Mouse (Mus musculus) lung, postnatal 14 days (tissue): ENCODE data around the gene Eef1akmt2.

ENCODE experiments used
- DNase-seq: peaks from one replicate; pipeline ENCODE4 v3.0.0; 2021

Eef1akmt2 gene

DNA sequence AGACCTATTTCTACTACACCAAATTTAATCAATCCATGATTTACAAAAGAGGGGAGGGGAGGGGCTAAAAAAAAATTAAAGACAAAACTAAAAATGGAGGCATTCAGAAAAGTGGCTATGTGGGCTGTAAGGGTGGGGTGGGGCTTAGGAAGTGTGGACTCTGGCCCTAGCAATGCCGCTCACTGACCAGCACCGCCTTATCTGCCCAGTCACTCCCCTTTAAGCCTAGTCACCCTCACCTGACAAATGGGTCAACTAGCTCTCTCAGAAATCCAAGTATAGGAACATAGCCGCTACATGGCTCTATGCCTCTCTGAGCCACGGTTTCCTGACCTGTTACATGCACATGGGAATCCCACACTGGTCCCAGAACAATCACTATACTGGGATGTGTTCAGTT is 65.5 kb downstream of the Eef1akmt2 start:
- DNase-seq: no peak

DNA sequence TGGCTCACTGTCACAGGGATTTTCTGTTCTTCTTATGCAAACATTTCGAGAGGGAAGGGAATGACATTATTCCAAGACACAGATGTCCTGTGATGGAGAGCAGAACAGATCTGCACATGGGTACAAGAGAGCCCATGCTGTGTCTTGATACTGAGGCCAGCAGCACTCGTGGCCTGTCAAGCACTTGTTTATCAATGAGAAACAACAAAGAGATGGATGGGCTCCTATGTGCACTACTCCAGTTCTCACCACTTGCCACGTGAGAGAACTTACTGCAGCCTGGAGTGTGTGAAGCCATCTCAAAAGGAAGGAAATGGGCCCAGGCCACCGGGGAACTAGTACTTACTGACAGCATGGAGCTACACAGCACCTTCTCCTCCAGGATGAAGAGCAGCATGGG is 66.0 kb downstream of the Eef1akmt2 start:
- no peak for DNase-seq

DNA sequence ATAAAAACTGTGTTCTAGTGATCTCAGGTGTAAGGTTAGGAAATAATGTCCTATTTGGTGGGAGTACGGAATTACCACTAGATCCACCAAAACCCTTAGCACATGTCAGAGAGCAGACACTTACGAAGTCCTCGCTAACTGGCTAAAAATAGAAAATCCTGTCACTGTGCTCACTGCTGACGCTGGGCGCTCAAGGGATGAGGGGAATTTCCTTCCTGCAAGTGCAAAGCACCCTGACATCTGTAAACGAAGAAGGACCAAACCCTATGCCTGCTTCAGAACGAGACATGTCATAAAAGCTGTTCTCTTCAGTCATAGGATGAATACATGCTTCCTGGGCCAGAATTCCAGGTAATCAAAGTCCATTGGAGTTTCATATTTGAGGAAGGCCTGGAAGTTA is 66.5 kb downstream of the Eef1akmt2 start:
- no peak for DNase-seq

DNA sequence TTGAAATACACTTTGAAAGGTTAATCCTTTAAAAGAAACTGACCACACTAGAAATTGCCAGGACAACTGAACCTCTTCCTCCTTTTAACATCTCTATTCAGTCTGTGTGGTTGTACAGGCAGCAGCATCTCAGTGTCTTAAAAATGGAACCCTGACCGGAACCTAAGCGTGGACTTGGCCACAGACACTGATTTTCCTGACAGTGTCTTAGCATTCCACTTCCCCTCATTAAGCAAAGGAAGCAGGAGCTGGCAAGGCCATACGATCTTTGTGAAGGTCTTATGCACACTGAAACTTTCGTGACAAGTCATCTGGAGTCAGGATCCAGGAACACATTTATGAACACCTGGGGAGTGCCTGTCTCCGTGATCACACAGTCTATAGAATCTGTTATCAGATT is 68.4 kb downstream of the Eef1akmt2 start:
- DNase-seq: no peak

DNA sequence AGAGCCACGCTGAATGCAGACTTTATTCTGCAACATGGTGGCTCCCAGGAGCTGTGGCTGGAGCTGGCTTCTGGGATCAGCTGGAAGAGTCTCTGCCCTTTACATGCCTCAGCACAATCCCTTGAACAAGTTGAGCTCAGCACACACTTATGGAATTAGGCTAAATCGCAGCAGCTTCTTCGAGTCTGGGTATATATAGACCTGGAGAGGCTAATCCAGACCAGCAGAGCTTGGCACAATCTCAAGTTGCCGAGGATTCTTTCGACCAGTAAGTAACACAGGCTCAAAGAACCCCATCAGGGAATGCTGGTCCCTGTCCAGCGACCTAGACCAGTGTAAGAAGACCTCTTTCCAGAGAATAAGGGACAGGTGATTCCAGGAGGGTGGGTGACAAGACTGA is 70.6 kb downstream of the Eef1akmt2 start:
- no peak for DNase-seq

DNA sequence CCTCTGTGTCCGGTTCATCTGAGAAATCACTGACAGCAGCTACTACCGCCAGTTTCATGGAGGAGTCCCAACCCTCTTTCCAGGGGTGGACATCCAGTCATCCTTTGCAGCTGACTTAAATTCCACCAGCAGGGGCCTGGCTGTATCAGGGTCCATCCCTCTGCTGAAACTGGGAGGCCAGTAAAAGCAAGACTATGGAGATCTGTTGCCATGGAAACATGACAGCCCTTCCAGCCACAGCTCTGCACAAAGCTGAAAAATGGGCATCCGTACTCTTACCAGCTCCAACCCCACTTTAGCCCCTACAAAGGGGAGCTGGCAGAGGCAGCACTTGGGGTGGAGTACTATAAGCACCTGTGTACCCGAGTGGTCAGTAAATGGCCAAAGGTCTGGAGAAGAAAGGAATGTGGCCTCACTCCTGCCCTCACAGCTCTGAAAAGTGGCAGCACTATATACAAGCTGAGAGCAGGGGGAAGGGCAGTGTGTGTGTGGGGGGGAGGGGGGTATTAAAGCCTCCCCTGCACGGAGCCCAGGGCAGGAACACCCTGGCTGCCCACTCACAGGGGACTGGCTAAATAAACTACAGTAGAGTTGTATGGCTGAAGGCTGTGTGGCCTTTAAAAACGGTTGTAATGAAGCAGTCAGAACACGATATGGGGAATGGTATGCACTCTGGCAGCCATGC is 71.2 kb downstream of the Eef1akmt2 start:
- DNase-seq: no peak

DNA sequence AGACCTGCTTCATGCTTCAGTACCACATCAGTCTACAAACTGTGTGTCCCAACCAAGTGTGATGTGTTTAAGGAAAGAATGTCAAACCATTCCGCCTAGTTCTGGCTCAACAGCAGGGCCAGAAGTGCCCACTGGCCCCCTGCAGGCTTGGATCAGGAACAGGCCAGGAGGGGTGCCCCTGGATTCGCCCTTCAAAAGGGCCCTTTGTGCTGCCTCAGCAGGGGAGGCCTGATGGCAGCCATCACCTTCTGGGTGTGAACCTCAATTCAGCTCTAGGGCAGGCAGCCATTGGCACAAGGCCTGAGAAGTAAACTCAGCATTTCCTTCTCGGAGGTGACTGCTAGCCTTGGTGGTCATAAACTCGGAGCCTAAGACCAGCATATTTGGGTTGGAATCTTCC is 71.9 kb downstream of the Eef1akmt2 start:
- DNase-seq: no peak

DNA sequence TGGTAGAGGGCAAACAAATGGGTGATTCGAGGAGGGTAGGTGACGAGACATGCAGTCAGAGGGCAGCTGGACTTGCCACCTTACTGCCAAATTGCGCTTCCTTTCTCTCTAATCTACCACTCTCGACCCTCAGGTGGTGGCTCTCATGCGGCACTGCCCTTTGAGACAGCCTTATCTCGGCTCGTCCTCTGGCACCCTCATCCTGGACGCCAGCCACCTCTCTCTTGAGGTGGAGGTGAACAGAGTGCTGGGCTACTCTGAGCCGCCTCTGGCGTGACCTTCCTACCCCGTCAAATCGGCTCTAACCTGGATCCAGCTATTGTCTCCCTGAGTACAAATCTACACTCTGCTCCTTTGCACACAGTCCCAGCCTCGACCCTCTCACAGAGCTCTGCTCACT is 73.8 kb downstream of the Eef1akmt2 start:
- no peak for DNase-seq

DNA sequence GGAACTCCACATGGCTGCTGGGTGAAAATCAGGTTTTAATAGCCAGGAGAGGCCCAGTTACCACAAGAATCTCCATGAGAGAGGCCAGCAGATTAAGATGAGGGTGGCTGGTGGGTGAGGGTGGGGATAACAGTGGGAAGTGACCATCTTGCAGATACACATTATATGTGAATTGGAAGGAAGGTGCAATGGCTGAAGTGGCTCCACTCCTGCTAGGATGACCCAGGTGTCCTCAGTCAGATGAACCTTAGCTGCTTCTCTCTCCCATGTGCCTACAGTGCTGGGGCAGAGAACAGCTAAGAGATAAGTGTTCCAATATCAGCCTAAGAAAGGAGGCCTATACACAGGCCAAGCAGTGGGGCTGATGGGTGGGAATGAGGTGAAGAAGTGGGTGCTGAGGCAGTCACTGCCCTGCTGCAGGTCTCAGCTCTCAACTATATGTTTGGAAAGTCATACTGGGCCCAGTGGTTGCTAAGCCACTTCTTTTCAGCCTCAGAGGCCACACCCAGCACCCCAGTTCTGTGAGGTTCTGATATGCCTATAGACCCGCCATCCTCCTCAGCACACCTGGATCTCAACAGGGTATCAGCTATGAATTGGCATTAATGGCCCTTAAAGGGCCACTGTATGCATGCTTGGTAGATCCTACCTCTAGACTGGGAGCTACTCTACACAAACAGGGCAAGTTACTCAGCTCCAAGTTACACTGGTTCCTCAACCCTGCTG is 74.6 kb downstream of the Eef1akmt2 start:
- no peak for DNase-seq
